Mouse (Mus musculus) heart, adult 2 months (tissue): Measurements from ENCODE around the gene Map3k4. TPM values are rescaled to one million over a fixed set of nuclear protein-coding genes. Genes with fewer than 3 reads are reported as not detected.
A peak's percentile ranks its signal among the peaks of the same experiment; 100 is the strongest.

Experiments used
- DNase-seq, 2 experiments: peaks; one replicate each; pipeline ENCODE4 v3.0.0; 2021
- H3K27ac ChIP-seq: fragments of 200-600 bp; 2 replicates; pipeline ENCODE4 v1.8.1; 2022
- H3K27me3 ChIP-seq: fragments of 200-500 bp; 2 replicates; pipeline ENCODE4 v1.6.1; 2012; ENCODE audit warnings: mild to moderate bottlenecking, low read length, inconsistent platforms, mixed read lengths; ENCODE audit not compliant: control insufficient read depth, insufficient read depth
- H3K36me3 ChIP-seq: fragments of 200-500 bp; 2 replicates; pipeline ENCODE4 v1.6.1; 2012; ENCODE audit warnings: low read length, inconsistent platforms; ENCODE audit not compliant: control insufficient read depth, insufficient read depth
- H3K4me1 ChIP-seq: fragments of 200-500 bp; 2 replicates; pipeline ENCODE4 v1.6.1; 2011; ENCODE audit warnings: low read length; ENCODE audit not compliant: control insufficient read depth, insufficient read depth
- H3K4me3 ChIP-seq: fragments of 200-600 bp; 2 replicates; pipeline ENCODE4 v1.8.1; 2022
- H3K79me2 ChIP-seq: fragments of 200-500 bp; replicated peaks from 2 replicates; pipeline ENCODE4 v1.6.1; 2012; ENCODE audit warnings: mild to moderate bottlenecking, inconsistent platforms, low read length, moderate library complexity, mixed read lengths; ENCODE audit not compliant: control insufficient read depth, insufficient read depth
- H3K9ac ChIP-seq: fragments of 200-500 bp; 2 replicates; pipeline ENCODE4 v1.6.1; 2012; ENCODE audit warnings: low read depth, mild to moderate bottlenecking, control low read depth, inconsistent platforms, low read length, mixed read lengths
- CTCF ChIP-seq: fragments of 200-600 bp; IDR thresholded peaks from 2 replicates; pipeline ENCODE4 v1.8.1; 2022; ENCODE audit warnings: antibody characterized with exemption, mild to moderate bottlenecking, moderate library complexity
- EP300 ChIP-seq: fragments of 200-500 bp; IDR thresholded peaks from 2 replicates; pipeline ENCODE4 v1.6.1; 2011; ENCODE audit warnings: low read depth, low read length, control low read depth; ENCODE audit not compliant: insufficient read depth
- POLR2A ChIP-seq: fragments of 200-500 bp; IDR thresholded peaks from 2 replicates; pipeline ENCODE4 v1.6.1; 2011; ENCODE audit warnings: mild to moderate bottlenecking, low read depth, low read length, control low read depth; ENCODE audit not compliant: insufficient read depth
- WGBS: fragments of 180-500 bp; shearing (Covaris S2); methylation state at CpG from one replicate; pipeline ENCODE4 v1.1.7; 2018; 5-methylcytosine and 5-hydroxymethylcytosine counted together
- intact Hi-C: fragments of 180-260 bp; cut with DNase I; formaldehyde crosslinking; loops from one replicate; pipeline ENCODE4 v1.15.1; 2025
- polyA plus RNA-seq: library from polyadenylated mRNA; depleted of rRNA; stranded (reverse); fragments of >200 nt; gene quantifications from 2 replicates; pipeline ENCODE4 v1.2.3, GENCODE M21; 2012
- total RNA-seq, 2 experiments: library from RNA; stranded (reverse); gene quantifications; 2 replicates each; pipeline ENCODE4 v1.2.3; 2021

Map3k4 gene
- total and polyA plus RNA-seq, 3 experiments = 12.2 to 51.3 (median 43.7) TPM

GRCm38 (mm10) chr17:12206248-12206647 is 112.3 kb downstream of the Map3k4 start:
- intact Hi-C loops = no loop called here
- no peaks in the 10 kb centered on the region for H3K79me2 ChIP-seq
- H3K27ac ChIP-seq = no peak overlapping the region
- no peak for DNase-seq
- H3K27me3 ChIP-seq = no peaks in the 10 kb centered on the region
- no peaks in the 10 kb centered on the region for H3K36me3 ChIP-seq
- no peak overlapping the region for H3K4me3 ChIP-seq
- 54% methylated on average over 3 of the region's 3 CpGs for WGBS
- H3K4me1 ChIP-seq = no peaks in the 10 kb centered on the region; the same call in 1 of the 2 replicates
- H3K9ac ChIP-seq = no peak overlapping the region
- TF ChIP-seq EP300 (no peak), POLR2A (no peak), CTCF (no peak)

DNA sequence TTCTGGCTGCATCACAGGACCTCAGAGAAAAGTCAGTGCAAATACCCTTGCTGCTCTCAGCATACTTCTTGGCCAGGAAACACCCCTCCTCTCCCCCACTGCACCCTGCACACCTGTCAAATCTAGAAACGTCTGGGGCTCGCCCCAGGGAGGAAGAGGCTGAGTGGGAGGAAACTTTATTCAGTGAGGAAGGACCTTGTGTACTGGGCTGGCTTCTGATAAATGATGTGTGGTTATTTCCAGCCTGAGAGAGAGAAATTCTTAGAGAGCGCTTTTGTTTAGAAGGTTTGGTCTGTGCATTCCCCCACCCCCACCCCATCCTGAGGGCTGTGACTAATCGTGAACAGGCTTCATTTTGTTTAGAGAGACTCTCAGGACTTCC is 112.9 kb downstream of the Map3k4 start:
- Histone ChIP-seq H3K9ac (no peak overlapping the region), H3K27me3 (no peaks in the 10 kb centered on the region), H3K27ac (no peak overlapping the region), H3K36me3 (no peaks in the 10 kb centered on the region), H3K4me1 (no peaks in the 10 kb centered on the region; the same call in 1 of the 2 replicates), H3K4me3 (no peak overlapping the region), H3K79me2 (no peaks in the 10 kb centered on the region)
- no peak for DNase-seq
- intact Hi-C loops = no loop called here
- no peak for TF ChIP-seq EP300
- no peak for TF ChIP-seq CTCF
- TF ChIP-seq POLR2A = no peak
- WGBS = 24% methylated on average over 4 of the region's 4 CpGs

DNA sequence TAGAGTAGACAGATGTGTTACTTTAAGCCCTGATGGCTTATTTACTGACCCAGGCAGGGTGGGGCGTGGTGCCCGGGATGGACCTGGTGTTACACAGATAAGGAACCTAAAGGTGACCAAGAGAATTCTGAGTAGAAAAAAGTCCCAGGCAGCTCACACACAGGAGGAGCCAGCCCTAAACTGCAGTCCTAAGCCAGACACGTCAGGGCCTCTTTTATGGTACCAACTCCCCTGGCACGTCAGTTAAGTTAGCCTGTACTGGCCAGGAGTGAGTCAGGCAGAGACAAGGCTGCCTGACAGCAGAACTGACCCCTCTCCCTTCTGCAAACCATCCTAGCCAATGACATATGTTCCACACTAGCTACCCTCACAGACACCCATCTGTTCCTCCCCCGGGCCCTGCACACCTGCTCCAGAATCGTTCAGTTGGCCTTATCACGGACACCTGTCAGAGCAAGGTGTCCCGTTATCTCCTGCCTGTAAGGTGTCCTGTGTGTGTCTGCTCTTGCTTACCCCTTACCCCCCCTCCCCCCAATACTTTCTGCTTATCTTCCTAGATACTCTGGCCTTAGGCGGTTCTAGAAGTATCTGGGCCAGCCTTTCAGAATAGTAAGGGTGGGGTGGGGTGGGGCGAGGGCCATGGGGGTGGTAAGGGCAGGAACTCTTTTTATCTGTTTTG is 113.4 kb downstream of the Map3k4 start:
- 53% methylated on average over 10 of the region's 10 CpGs for WGBS
- no peak for TF ChIP-seq POLR2A
- no peak for TF ChIP-seq EP300
- no peak for TF ChIP-seq CTCF

DNA sequence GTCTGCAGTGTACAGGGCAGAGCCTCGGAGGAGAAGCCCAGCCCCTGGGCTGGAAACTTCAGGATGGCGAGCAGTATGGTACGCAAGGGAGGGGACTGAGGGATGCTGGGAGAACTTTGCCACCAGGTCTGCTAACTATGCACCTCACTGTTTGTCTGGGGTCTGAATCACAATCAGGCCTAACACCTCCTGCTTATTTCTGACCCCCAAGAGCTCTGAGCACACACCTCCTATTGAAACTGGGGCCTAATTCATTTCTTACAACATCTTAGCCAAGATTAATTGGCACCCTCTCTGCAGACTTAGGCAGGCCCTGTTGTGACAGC is 113.9 kb downstream of the Map3k4 start:
- Histone ChIP-seq H3K27me3 (no peaks in the 10 kb centered on the region), H3K79me2 (no peaks in the 10 kb centered on the region), H3K36me3 (no peaks in the 10 kb centered on the region), H3K4me1 (no peaks in the 10 kb centered on the region; the same call in 1 of the 2 replicates), H3K9ac (no peak overlapping the region), H3K4me3 (no peak overlapping the region), H3K27ac (no peak overlapping the region)
- WGBS = 86% methylated on average over 3 of the region's 3 CpGs
- DNase-seq = no peak
- intact Hi-C loops = no loop called here
- TF ChIP-seq CTCF (no peak), EP300 (no peak), POLR2A (no peak)

More for the DNA sequence above, 113.4 kb downstream of the Map3k4 start:
- no peaks in the 10 kb centered on the region; the same call in 1 of the 2 replicates for H3K4me1 ChIP-seq
- H3K27ac ChIP-seq = no peak overlapping the region
- H3K9ac ChIP-seq = no peak overlapping the region
- H3K27me3 ChIP-seq = no peaks in the 10 kb centered on the region
- intact Hi-C loops = no loop called here
- DNase-seq = no peak
- H3K36me3 ChIP-seq = no peaks in the 10 kb centered on the region
- no peak overlapping the region for H3K4me3 ChIP-seq
- no peaks in the 10 kb centered on the region for H3K79me2 ChIP-seq

GRCm38 (mm10) chr17:12204246-12204645 is 114.3 kb downstream of the Map3k4 start:
- Histone ChIP-seq H3K27me3 (no peaks in the 10 kb centered on the region), H3K79me2 (no peaks in the 10 kb centered on the region), H3K27ac (no peak overlapping the region), H3K4me1 (no peaks in the 10 kb centered on the region; the same call in 1 of the 2 replicates), H3K9ac (no peak overlapping the region), H3K36me3 (no peaks in the 10 kb centered on the region), H3K4me3 (no peak overlapping the region)
- WGBS = 79% methylated on average over 3 of the region's 3 CpGs
- DNase-seq = no peak
- TF ChIP-seq EP300 (no peak), CTCF (no peak), POLR2A (no peak)
- intact Hi-C loops = no loop called here

DNA sequence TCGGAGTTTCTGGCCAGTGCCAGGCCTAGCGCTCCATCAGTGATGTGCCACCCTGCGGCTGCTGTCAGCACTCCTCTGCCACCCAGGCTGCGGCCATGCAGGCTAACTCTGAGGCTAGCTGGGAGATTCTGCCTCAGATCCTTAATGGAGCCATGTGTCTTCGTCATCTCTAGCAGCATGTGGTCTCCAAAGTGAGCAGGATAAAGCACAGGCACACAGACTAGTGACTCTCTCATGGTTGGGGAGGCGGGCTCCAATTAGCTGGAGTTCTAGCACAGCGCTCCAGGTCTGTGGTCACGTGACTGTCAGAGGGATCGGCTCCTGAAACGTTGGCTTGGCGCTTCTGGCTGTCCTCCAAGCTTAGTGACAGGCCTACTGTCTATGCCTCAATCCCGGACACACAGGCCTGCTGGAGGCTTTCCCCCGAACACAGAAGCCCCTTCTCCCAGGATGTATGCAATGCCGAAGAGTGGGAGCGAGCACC is 115.1 kb downstream of the Map3k4 start:
- Histone ChIP-seq H3K4me1 (no peaks in the 10 kb centered on the region; the same call in 1 of the 2 replicates), H3K36me3 (no peaks in the 10 kb centered on the region), H3K79me2 (no peaks in the 10 kb centered on the region), H3K4me3 (no peak overlapping the region), H3K9ac (no peak overlapping the region), H3K27me3 (no peaks in the 10 kb centered on the region), H3K27ac (no peak overlapping the region)
- TF ChIP-seq POLR2A = no peak
- TF ChIP-seq EP300 = no peak
- TF ChIP-seq CTCF = 0 out of 2 replicates have a peak, but pooled peaks have one; percentile 12
- WGBS = 63% methylated on average over 15 of the region's 15 CpGs
- peak in 1 of 2 experiments; percentile 34 for DNase-seq
- intact Hi-C loops = no loop called here
